Mouse (Mus musculus) right cerebral cortex, postnatal 25 days (tissue): ENCODE measurements around the gene Chit1.

Experiments used
- DNase-seq: peaks from one replicate; pipeline ENCODE4 v3.0.0; 2022

Chit1 gene

GRCm38 (mm10) chr1:134110979-134111378, at the start of gene Chit1:
Gene Chit1 (plus strand): TSS chr1:134111242.
- DNase-seq, result no peak

- DNase-seq, result no peak
Measured at GRCm38 (mm10) chr1:134061915-134062314, 49.1 kb upstream of the Chit1 start.

GRCm38 (mm10) chr1:134062411-134063085, 48.5 kb upstream of the Chit1 start:
- no peak for DNase-seq

- DNase-seq, result peak; percentile 59
Measured at GRCm38 (mm10) chr1:134063086-134063772, 47.8 kb upstream of the Chit1 start.

GRCm38 (mm10) chr1:134063773-134064125, 47.3 kb upstream of the Chit1 start:
- DNase-seq, result no peak

GRCm38 (mm10) chr1:134064296-134064831, 46.7 kb upstream of the Chit1 start:
- no peak for DNase-seq

- DNase-seq, result no peak
Measured at GRCm38 (mm10) chr1:134065241-134065809, 45.7 kb upstream of the Chit1 start.

- DNase-seq, result no peak
Measured at GRCm38 (mm10) chr1:134066554-134066953, 44.5 kb upstream of the Chit1 start.

GRCm38 (mm10) chr1:134067143-134067619, 43.9 kb upstream of the Chit1 start:
- no peak for DNase-seq

- no peak for DNase-seq
Measured at GRCm38 (mm10) chr1:134070099-134070669, 40.9 kb upstream of the Chit1 start.

GRCm38 (mm10) chr1:134071411-134072018, 39.5 kb upstream of the Chit1 start:
- DNase-seq, result no peak

- no peak for DNase-seq
Measured at GRCm38 (mm10) chr1:134073061-134073564, 37.9 kb upstream of the Chit1 start.

- DNase-seq, result no peak
Measured at GRCm38 (mm10) chr1:134073658-134074057, 37.4 kb upstream of the Chit1 start.

GRCm38 (mm10) chr1:134074184-134074583, 36.9 kb upstream of the Chit1 start:
- DNase-seq, result no peak

GRCm38 (mm10) chr1:134074606-134075005, 36.4 kb upstream of the Chit1 start:
- no peak for DNase-seq

GRCm38 (mm10) chr1:134075532-134075931, 35.5 kb upstream of the Chit1 start:
- DNase-seq, result no peak

- DNase-seq, result no peak
Measured at GRCm38 (mm10) chr1:134076789-134077188, 34.3 kb upstream of the Chit1 start.

- DNase-seq, result no peak
Measured at GRCm38 (mm10) chr1:134077389-134078060, 33.5 kb upstream of the Chit1 start.

- DNase-seq, result no peak
Measured at GRCm38 (mm10) chr1:134078061-134078795, 32.8 kb upstream of the Chit1 start.

- peak; percentile 96 for DNase-seq
Measured at GRCm38 (mm10) chr1:134078802-134079476, 32.1 kb upstream of the Chit1 start, which contains the start of gene Btg2. Gene Btg2 (minus strand): TSS chr1:134079120.
